Mouse (Mus musculus) G1E-ER4 (cell line): ENCODE data around the gene Hsd17b2. TPM values are rescaled to one million over a fixed set of nuclear protein-coding genes. Genes with fewer than 3 reads are reported as not detected.

ENCODE experiments used
- GATA1 ChIP-seq: IDR thresholded peaks from one replicate; pipeline ENCODE4 v1.8.0; 2012; ENCODE audit warnings: low read length, inconsistent platforms
- polyA plus RNA-seq: library from polyadenylated mRNA; stranded (reverse); fragments of >175 nt; gene quantifications from 2 replicates; pipeline ENCODE4 v1.2.3, GENCODE M21; 2012

The Hsd17b2 gene
- polyA plus RNA-seq, 1 experiment, result not detected

GRCm38 (mm10) chr8:117779344-117779743 is 77.6 kb downstream of the Hsd17b2 start:
- no peak for TF ChIP-seq GATA1

- no peak for TF ChIP-seq GATA1
These were observed 79.8 kb downstream of the Hsd17b2 start for GRCm38 (mm10) chr8:117781375-117782129.

- TF ChIP-seq GATA1, result no peak
These were observed 81.3 kb downstream of the Hsd17b2 start for GRCm38 (mm10) chr8:117783021-117783420.

GRCm38 (mm10) chr8:117786428-117786827 is 84.7 kb downstream of the Hsd17b2 start:
- no peak for TF ChIP-seq GATA1

GRCm38 (mm10) chr8:117792616-117793144 is 91.0 kb downstream of the Hsd17b2 start:
- TF ChIP-seq GATA1, result no peak

GRCm38 (mm10) chr8:117794581-117794980 is 92.9 kb downstream of the Hsd17b2 start:
- TF ChIP-seq GATA1, result no peak

GRCm38 (mm10) chr8:117796464-117796863 is 94.8 kb downstream of the Hsd17b2 start:
- no peak for TF ChIP-seq GATA1

GRCm38 (mm10) chr8:117798066-117798465 is 96.4 kb downstream of the Hsd17b2 start:
- no peak for TF ChIP-seq GATA1

- no peak for TF ChIP-seq GATA1
These were observed 100.0 kb downstream of the Hsd17b2 start, which contains the start of gene Mphosph6 for GRCm38 (mm10) chr8:117801443-117802298. Mphosph6 (minus strand) TSS chr8:117801943.

GRCm38 (mm10) chr8:117802299-117802689 is 100.6 kb downstream of the Hsd17b2 start:
- TF ChIP-seq GATA1, result no peak

GRCm38 (mm10) chr8:117805419-117805818 is 103.7 kb downstream of the Hsd17b2 start:
- TF ChIP-seq GATA1, result no peak

Other genes with a start within 250 kb of the Hsd17b2 start
- not detected in 2 replicates for gene Plcg2, start 203.6 kb upstream of the Hsd17b2 start, polyA plus RNA-seq
- not detected in 2 replicates for gene Sdr42e1, start 28.2 kb upstream of the Hsd17b2 start, polyA plus RNA-seq
- gene Mphosph6, start 100.0 kb downstream of the Hsd17b2 start, polyA plus RNA-seq, result 3.9 and 4.8 TPM in 2 replicates